Mouse (Mus musculus) lung, postnatal 0 days (tissue): ENCODE measurements around the gene Cbx8. TPM values are rescaled to one million over a fixed set of nuclear protein-coding genes. Genes with fewer than 3 reads are reported as not detected.

Source experiments
- ATAC-seq: fragments of 200-750 bp; cut with Nextera tagmentation; 2 replicates; pipeline ENCODE4 v1.8.0; 2017; ENCODE audit warnings: moderate library complexity
- DNase-seq: peaks from one replicate; pipeline ENCODE4 v3.0.0-alpha.2; 2016; ENCODE audit warnings: low spot score
- H3K27ac ChIP-seq: fragments of 300-500 bp; sonication (generic); 2 replicates; pipeline ENCODE4 v1.5.1; 2014; ENCODE audit warnings: antibody characterized with exemption, mild to moderate bottlenecking, low read length, mixed read lengths
- H3K27me3 ChIP-seq: fragments of 300-500 bp; sonication (generic); replicated peaks from 2 replicates; pipeline ENCODE4 v1.6.1; 2014; ENCODE audit warnings: low read length, mixed read lengths; ENCODE audit not compliant: insufficient read depth
- H3K36me3 ChIP-seq: fragments of 300-500 bp; sonication (generic); 2 replicates; pipeline ENCODE4 v1.6.1; 2014; ENCODE audit warnings: low read length, mixed read lengths; ENCODE audit not compliant: insufficient read depth
- H3K4me1 ChIP-seq: fragments of 300-500 bp; sonication (generic); 2 replicates; pipeline ENCODE4 v1.6.1; 2014; ENCODE audit warnings: antibody characterized with exemption, low read depth, low read length, mixed read lengths; ENCODE audit not compliant: insufficient read depth
- H3K4me2 ChIP-seq: fragments of 300-500 bp; sonication (generic); replicated peaks from 2 replicates; pipeline ENCODE4 v1.6.1; 2014; ENCODE audit warnings: low read depth, mild to moderate bottlenecking, low read length, moderate library complexity, mixed read lengths
- H3K4me3 ChIP-seq: fragments of 300-500 bp; sonication (generic); 2 replicates; pipeline ENCODE4 v1.5.1; 2014; ENCODE audit warnings: low read depth, low read length
- H3K9ac ChIP-seq: fragments of 300-500 bp; sonication (generic); replicated peaks from 2 replicates; pipeline ENCODE4 v1.6.1; 2014; ENCODE audit warnings: low read depth, mild to moderate bottlenecking
- H3K9me3 ChIP-seq: fragments of 300-500 bp; sonication (generic); 2 replicates; pipeline ENCODE4 v1.6.1; 2016; ENCODE audit warnings: low read length, mixed read lengths
- CTCF ChIP-seq: IDR thresholded peaks from 2 replicates; pipeline ENCODE4 v1.5.1; 2016; ENCODE audit warnings: antibody characterized with exemption, mild to moderate bottlenecking
- EP300 ChIP-seq: IDR thresholded peaks from 2 replicates; pipeline ENCODE4 v1.6.1; 2016; ENCODE audit warnings: antibody characterized with exemption, mild to moderate bottlenecking, control low read depth
- WGBS: fragments of 180-500 bp; shearing (Covaris S2); extraction: QIAGEN DNeasy Blood & Tissue Kit; methylation state at CpG from one replicate; pipeline ENCODE4 v1.1.7; 2014; 5-methylcytosine and 5-hydroxymethylcytosine counted together
- polyA plus RNA-seq: library from polyadenylated mRNA; unstranded; fragments of >200 nt; fragmentation: Nextera tagmentation; extraction: Ambion mirVana; gene quantifications from 2 replicates; pipeline ENCODE4 v1.2.1, GENCODE M21; 2015

Cbx8 gene
- polyA plus RNA-seq, 1 experiment from 2014 or later, result 9.4 TPM

GRCm38 (mm10) chr11:119086144-119086971 lies 45.6 kb upstream of the Cbx8 start, which contains the start of gene Cbx4:
Gene Cbx4 (minus strand): TSS chr11:119086221.
- ATAC-seq (peak; percentile 89), DNase-seq (peak; percentile 98)
- Histone ChIP-seq H3K27ac (peak within 1 kb of the TSS; percentile 97), H3K4me1 (peaks cover 55% of the 10 kb centered on the region), H3K27me3 (no peaks in the 10 kb centered on the region), H3K9ac (peak within 1 kb of the TSS; percentile 80), H3K4me3 (peak within 1 kb of the TSS; percentile 93), H3K4me2 (peak within 1 kb of the TSS; percentile 79), H3K9me3 (no peaks in the 10 kb centered on the region), H3K36me3 (peaks cover 3% of the 10 kb centered on the region; the same call in 1 of the 2 replicates)
- WGBS, result 2% methylated on average over 48 of the region's 67 CpGs
- TF ChIP-seq EP300 (no peak), CTCF (peak; percentile 60)

DNA sequence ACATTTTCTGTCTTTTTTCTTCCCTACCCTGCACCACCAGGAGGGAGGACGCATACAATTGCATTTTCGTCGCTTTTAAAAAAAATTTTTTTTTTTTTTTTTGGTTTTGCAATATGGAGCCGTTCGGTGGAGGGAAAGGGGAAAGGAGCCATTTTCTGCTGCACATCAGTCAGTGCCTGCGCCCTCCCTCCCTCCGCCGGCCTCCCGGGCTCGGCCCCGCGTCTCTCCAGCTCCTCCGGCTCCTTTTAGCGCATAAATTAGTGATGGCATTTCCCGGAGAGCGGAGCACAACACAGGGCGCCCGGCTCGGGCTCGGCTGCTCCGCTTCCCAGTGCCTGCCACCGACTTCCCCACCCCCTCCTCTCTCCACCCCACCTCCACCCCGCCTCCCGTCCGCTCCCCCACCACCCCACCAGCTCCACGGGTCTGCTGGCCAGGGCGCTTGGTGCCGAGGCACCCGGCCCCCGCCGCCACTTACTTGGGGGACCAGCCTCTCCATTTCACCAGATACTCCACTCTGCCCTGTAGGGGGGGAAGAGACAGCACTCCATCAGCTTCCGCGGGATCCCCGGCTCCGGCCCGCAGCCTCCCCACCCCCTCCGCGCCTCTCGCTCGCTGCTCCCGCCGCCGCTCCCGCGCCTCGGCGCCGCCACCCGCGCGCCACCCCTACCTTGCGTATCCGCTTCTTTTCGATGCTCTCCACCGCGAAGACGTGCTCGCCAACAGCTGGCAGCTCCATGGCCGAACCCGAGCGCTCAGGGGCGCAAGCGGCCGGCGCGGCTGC lies 44.7 kb upstream of the Cbx8 start:
- peaks cover 12% of the 10 kb centered on the region; the same call in 1 of the 2 replicates for H3K36me3 ChIP-seq
- H3K9ac ChIP-seq, result peak overlapping the region; percentile 80
- DNase-seq (peak; percentile 80), ATAC-seq (peak; percentile 28)
- H3K27ac ChIP-seq, result peak overlapping the region; percentile 97
- H3K9me3 ChIP-seq, result no peaks in the 10 kb centered on the region
- no peaks in the 10 kb centered on the region for H3K27me3 ChIP-seq
- peak overlapping the region; percentile 93 for H3K4me3 ChIP-seq
- under 1% methylated on average over 60 of the region's 66 CpGs for WGBS
- H3K4me1 ChIP-seq, result peaks cover 52% of the 10 kb centered on the region
- peak overlapping the region; percentile 79 for H3K4me2 ChIP-seq
- TF ChIP-seq EP300, result no peak

DNA sequence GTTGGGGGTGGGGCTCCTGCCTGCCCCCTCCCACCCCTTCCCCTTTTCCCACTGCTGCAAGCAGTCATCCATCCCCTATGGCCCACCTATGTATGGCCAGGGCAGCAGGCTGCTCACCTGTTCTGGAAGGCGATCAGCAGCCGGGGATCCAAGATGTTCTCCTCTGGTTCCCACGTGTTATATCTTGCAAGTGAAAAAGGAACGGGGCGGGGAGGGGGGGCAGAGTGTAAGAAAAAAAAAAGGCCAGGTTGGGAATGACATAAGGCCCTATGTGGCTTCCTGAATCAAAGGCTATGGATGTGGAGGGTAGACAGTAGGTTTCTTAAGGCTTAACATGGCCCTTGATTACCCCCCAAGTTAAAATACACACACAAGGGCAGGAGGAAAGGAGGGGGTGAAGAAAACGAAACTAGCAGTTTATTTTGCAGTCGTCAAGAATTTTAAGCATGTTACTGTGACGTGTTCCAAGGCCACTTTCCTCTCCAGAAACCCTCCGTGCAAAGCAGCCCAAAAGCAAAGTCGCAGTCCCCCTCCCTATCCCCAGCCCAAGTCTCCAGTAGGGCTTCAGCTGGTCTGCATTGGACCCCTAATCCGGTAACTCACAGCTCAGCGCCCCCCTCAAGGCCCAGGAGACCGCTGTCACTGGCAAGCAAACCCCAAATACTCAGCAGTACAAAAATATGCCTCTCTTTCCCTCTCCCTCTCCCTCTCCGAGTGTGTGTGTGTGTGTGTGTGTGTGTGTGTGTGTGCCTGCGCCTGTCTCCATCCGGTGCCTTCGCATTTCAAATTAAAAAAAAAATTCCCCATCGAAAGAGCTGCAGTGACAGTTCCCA lies 43.9 kb upstream of the Cbx8 start:
- H3K9me3 ChIP-seq, result no peaks in the 10 kb centered on the region
- WGBS, result 3% methylated on average over 18 of the region's 18 CpGs
- TF ChIP-seq CTCF (no peak; the same call in 1 of the 2 replicates), EP300 (no peak; the same call in 1 of the 2 replicates)
- ATAC-seq, result no peak
- peak; percentile 76 for DNase-seq
- H3K27me3 ChIP-seq, result no peaks in the 10 kb centered on the region
- H3K4me1 ChIP-seq, result peaks cover 46% of the 10 kb centered on the region
- H3K4me3 ChIP-seq, result peak overlapping the region; percentile 93
- peak overlapping the region; percentile 80 for H3K9ac ChIP-seq
- H3K36me3 ChIP-seq, result peaks cover 13% of the 10 kb centered on the region; the same call in 1 of the 2 replicates
- peak overlapping the region; percentile 97 for H3K27ac ChIP-seq
- H3K4me2 ChIP-seq, result peak overlapping the region; percentile 79

DNA sequence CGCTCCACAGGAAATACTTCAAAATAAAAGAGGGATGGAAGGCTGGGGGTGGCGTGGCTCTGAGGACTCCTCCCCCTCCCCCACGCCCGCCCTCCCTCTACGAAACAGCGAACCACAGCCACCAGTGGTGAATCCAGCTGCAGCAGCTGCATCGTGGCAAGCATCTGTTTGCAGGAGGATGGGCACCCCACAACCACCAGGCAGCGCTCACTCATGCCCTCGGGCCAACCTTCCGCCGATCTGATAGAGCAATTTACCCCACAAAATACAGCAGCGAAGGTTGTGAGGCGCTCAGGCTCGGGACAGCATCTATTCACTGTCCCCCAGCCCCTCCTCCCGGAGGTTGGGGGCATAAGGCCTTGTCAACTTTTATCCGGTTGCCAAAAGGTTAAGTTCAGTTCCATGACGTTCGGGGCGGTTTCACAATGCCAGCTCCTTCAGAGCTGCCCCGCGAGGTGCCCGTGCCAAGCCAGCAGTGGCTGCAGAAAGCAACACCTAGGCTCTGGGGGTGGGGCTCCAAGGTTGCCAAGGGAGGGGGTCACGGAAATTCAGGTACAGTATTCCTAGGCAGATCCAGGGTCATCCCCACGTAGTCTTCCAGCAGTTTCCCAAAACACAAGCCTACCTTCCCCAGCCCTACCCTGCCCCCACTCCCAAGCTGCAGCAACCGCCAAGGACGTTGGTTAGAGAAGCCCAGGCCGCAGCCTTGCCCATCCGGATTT lies 43.1 kb upstream of the Cbx8 start:
- H3K4me1 ChIP-seq, result peaks cover 50% of the 10 kb centered on the region
- 8% methylated on average over 28 of the region's 28 CpGs for WGBS
- peak overlapping the region; percentile 93 for H3K4me3 ChIP-seq
- DNase-seq (peak; percentile 84), ATAC-seq (peak; percentile 10; the same call in 1 of the 2 replicates)
- peak overlapping the region; percentile 80; the same call in 1 of the 2 replicates for H3K9ac ChIP-seq
- H3K9me3 ChIP-seq, result no peaks in the 10 kb centered on the region
- peak overlapping the region; percentile 79 for H3K4me2 ChIP-seq
- peaks cover 13% of the 10 kb centered on the region; the same call in 1 of the 2 replicates for H3K36me3 ChIP-seq
- peak; percentile 47 for TF ChIP-seq CTCF
- TF ChIP-seq EP300, result 0 out of 2 replicates have a peak, but pooled peaks have one; percentile 8
- H3K27me3 ChIP-seq, result no peaks in the 10 kb centered on the region
- H3K27ac ChIP-seq, result peak overlapping the region; percentile 97
